Mouse (Mus musculus) limb, embryonic 11.5 days (tissue): Measurements from ENCODE around the gene Pi4k2b. TPM values are rescaled to one million over a fixed set of nuclear protein-coding genes. Genes with fewer than 3 reads are reported as not detected.

Source experiments
- ATAC-seq: fragments of 200-750 bp; cut with Nextera tagmentation; 2 replicates; pipeline ENCODE4 v1.8.0; 2017; ENCODE audit warnings: low read depth; ENCODE audit not compliant: insufficient number of reproducible peaks, low FRiP score, low TSS enrichment
- DNase-seq: peaks from one replicate; pipeline ENCODE4 v3.0.0-alpha.2; 2015; ENCODE audit warnings: low spot score
- H3K27ac ChIP-seq: fragments of 300-500 bp; sonication (generic); replicated peaks from 2 replicates; pipeline ENCODE4 v1.5.1; 2014; ENCODE audit warnings: low read depth, mild to moderate bottlenecking, low read length
- H3K27me3 ChIP-seq: fragments of 300-500 bp; sonication (generic); 2 replicates; pipeline ENCODE4 v1.6.1; 2014; ENCODE audit warnings: mild to moderate bottlenecking, low read length, mixed read lengths; ENCODE audit not compliant: control insufficient read depth, insufficient read depth
- H3K36me3 ChIP-seq: fragments of 300-500 bp; sonication (generic); 2 replicates; pipeline ENCODE4 v1.6.1; 2014; ENCODE audit warnings: mild to moderate bottlenecking, low read length, moderate library complexity, mixed read lengths; ENCODE audit not compliant: control insufficient read depth, insufficient read depth
- H3K4me1 ChIP-seq: fragments of 300-500 bp; sonication (generic); 2 replicates; pipeline ENCODE4 v1.6.1; 2014; ENCODE audit warnings: low read length, mixed read lengths; ENCODE audit not compliant: control insufficient read depth, insufficient read depth
- H3K4me2 ChIP-seq: fragments of 300-500 bp; sonication (generic); 2 replicates; pipeline ENCODE4 v1.6.1; 2014; ENCODE audit warnings: low read depth, mild to moderate bottlenecking, moderate library complexity; ENCODE audit not compliant: severe bottlenecking
- H3K4me3 ChIP-seq: fragments of 300-500 bp; sonication (generic); 2 replicates; pipeline ENCODE4 v1.5.1; 2014; ENCODE audit warnings: low read depth, low read length
- H3K9ac ChIP-seq: fragments of 300-500 bp; sonication (generic); 2 replicates; pipeline ENCODE4 v1.6.1; 2014; ENCODE audit warnings: mild to moderate bottlenecking, low read length
- H3K9me3 ChIP-seq: fragments of 300-500 bp; sonication (generic); 2 replicates; pipeline ENCODE4 v1.6.1; 2016; ENCODE audit warnings: low read length; ENCODE audit not compliant: control insufficient read depth
- WGBS: fragments of 180-500 bp; shearing (Covaris S2); extraction: QIAGEN DNeasy Blood & Tissue Kit; methylation state at CpG from one replicate; pipeline ENCODE4 v1.1.7; 2014; 5-methylcytosine and 5-hydroxymethylcytosine counted together
- polyA plus RNA-seq: library from polyadenylated mRNA; unstranded; fragments of >200 nt; fragmentation: Nextera tagmentation; extraction: Ambion mirVana; gene quantifications from 2 replicates; pipeline ENCODE4 v1.2.1, GENCODE M21; 2014

The Pi4k2b gene
- polyA plus RNA-seq, 1 experiment from 2014 or later = 22.8 TPM

DNA sequence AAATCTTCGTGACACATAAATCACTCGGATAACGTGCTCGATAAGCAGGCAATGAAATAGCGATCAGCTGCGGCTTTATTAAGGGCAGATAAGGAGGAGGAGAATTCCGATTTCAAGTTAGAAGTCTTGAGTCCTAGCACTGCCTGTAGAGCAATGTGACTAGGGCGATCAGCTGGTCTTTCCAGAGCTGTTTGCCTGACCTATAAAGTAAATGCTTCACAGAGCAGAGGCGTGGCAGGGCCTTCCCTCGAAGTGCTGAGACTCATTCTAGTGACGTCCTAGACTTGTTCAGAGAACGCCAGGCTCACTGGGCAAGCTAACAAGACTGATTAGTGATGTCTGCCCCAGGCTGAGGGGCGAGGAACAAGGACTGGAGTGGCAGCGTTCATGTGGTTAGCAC lies 69.7 kb downstream of the Pi4k2b start:
- H3K4me1 ChIP-seq = no peaks in the 10 kb centered on the region
- H3K36me3 ChIP-seq = no peaks in the 10 kb centered on the region
- no peaks in the 10 kb centered on the region for H3K9me3 ChIP-seq
- no peak overlapping the region for H3K4me3 ChIP-seq
- ATAC-seq (no peak), DNase-seq (no peak)
- WGBS = 92% methylated on average over 14 of the region's 14 CpGs
- H3K27ac ChIP-seq = no peak overlapping the region
- no peaks in the 10 kb centered on the region for H3K27me3 ChIP-seq
- no peak overlapping the region for H3K9ac ChIP-seq
- H3K4me2 ChIP-seq = no peak overlapping the region

DNA sequence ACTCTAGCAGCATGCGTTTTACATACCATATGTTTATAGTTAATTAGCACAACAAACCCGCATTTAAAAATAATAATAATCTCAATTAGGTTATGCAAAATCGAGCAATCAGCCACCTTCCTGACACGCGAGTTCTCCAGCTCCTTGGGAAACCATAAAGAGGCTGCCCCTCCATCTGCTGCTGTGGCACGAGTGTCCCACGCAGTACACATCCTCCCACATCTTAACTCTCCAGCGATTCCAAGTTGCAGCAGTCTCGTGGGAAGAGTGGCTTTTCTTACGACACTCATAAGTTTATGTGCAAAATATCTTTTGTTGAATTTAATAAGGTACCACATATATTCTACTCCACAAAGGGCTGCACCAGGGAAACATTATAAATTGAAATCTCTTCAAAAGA lies 71.1 kb downstream of the Pi4k2b start:
- DNase-seq (no peak), ATAC-seq (no peak)
- H3K27ac ChIP-seq = no peak overlapping the region
- no peak overlapping the region for H3K4me3 ChIP-seq
- H3K27me3 ChIP-seq = no peaks in the 10 kb centered on the region
- H3K4me1 ChIP-seq = no peaks in the 10 kb centered on the region
- no peaks in the 10 kb centered on the region for H3K9me3 ChIP-seq
- H3K4me2 ChIP-seq = no peak overlapping the region
- H3K36me3 ChIP-seq = peaks cover 2% of the 10 kb centered on the region
- H3K9ac ChIP-seq = no peak overlapping the region
- WGBS = 91% methylated on average over 10 of the region's 10 CpGs

DNA sequence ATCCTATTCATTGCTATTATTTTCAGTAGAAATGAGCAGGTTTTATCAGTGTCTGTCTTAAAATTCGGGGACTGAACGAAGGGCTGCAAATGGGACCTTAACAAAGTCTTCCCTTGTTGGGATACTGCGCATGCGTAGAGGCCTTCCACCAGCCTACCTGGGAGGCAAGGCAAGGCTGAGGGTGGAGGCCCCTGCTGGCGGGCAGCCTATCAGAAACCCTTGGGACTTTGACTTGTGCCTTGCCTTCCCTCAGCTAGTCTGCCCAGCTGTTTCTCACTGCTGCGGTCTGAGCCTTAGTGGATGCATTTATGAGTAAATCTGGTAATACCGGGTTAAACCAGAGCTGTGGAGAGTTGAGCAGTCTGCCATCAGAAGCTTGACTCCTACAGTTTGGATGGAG lies 71.9 kb downstream of the Pi4k2b start:
- WGBS = 91% methylated on average over 7 of the region's 7 CpGs

DNA sequence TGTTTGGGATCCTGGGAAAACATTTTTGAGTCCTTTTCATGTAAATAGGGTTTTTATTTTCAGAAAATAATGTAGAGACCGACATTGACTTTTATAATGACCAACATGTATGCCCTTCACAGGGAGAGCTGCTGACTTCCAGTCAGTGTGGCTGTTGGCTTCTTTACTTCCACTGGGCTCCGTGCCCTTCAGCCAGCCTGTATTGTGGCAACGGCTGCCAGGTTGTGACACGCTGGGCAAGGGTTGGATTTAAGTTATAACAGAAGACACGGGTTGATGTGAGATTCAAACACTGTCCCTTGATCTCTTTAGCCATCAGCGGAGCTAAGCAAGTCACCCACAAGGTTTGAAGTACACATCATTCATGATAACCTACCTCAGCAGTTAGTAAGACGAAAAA lies 77.3 kb downstream of the Pi4k2b start:
- no peak for DNase-seq
- no peak overlapping the region for H3K4me3 ChIP-seq
- no peaks in the 10 kb centered on the region for H3K4me1 ChIP-seq
- H3K27me3 ChIP-seq = no peaks in the 10 kb centered on the region
- no peak overlapping the region for H3K9ac ChIP-seq
- peaks cover 4% of the 10 kb centered on the region for H3K36me3 ChIP-seq
- no peak overlapping the region for H3K4me2 ChIP-seq
- no peaks in the 10 kb centered on the region for H3K9me3 ChIP-seq
- no peak for ATAC-seq
- no peak overlapping the region for H3K27ac ChIP-seq
- 95% methylated on average over 7 of the region's 7 CpGs for WGBS

More for the DNA sequence above, 71.9 kb downstream of the Pi4k2b start:
- ATAC-seq (no peak), DNase-seq (no peak)
- H3K9me3 ChIP-seq = no peaks in the 10 kb centered on the region
- no peak overlapping the region for H3K27ac ChIP-seq
- no peak overlapping the region for H3K4me3 ChIP-seq
- no peak overlapping the region for H3K4me2 ChIP-seq
- H3K36me3 ChIP-seq = peaks cover 2% of the 10 kb centered on the region
- no peak overlapping the region for H3K9ac ChIP-seq
- no peaks in the 10 kb centered on the region for H3K27me3 ChIP-seq
- no peaks in the 10 kb centered on the region for H3K4me1 ChIP-seq

Other genes starting within 250 kb of the Pi4k2b start
- 0.79 and 1.2 TPM in 2 replicates for gene Lgi2, start 175.1 kb upstream of the Pi4k2b start, polyA plus RNA-seq
- gene Sepsecs, start 71.9 kb upstream of the Pi4k2b start, polyA plus RNA-seq = 6.4 and 7.7 TPM in 2 replicates
- 23.6 and 23.7 TPM in 2 replicates for gene Zcchc4, start 33.8 kb downstream of the Pi4k2b start, polyA plus RNA-seq
- gene Anapc4, start 92.4 kb downstream of the Pi4k2b start, polyA plus RNA-seq = 129 and 133 TPM in 2 replicates